Mouse (Mus musculus): ENCODE results near the gene Rap1a. TPM values are rescaled to one million over a fixed set of nuclear protein-coding genes. Genes with fewer than 3 reads are reported as not detected.

The Rap1a gene
- total and polyA plus RNA-seq, 3 experiments: 32.3 to 64.5 TPM; not detected in 1

DNA sequence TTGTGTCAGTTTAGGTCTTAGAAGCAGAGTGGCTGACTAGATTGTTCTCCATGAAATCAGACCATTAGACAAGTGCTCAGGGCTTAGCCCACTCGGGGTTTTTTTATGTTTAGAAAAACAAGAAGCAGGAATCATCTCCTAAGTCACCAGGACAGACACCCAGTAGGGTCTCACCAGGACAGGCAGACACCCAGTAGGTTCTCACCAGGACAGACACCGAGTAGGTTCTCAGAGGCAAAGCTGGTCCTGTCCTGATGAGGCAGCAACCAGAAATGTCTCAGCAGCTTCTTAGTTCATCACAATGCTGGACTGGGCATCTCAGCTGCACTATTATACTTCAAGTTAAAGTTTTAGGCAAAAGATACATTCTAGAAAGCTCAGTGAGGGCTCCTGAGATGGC is 23.6 kb upstream of the Rap1a start:
- Histone ChIP-seq H3K4me1 (ENCODE audit: control insufficient read depth in 1 of 2, insufficient read depth in 2 of 2, low read length in 2 of 2) (peaks cover 0 to 17% of the 10 kb centered on the region in 2 experiments; a peak in 3 of 4 replicates), H3K27me3 (ENCODE audit: control insufficient read depth in 1 of 2, insufficient read depth in 2 of 2, low read length in 2 of 2) (no peaks in the 10 kb centered on the region; a peak in 1 of 4 replicates), H3K36me3 (ENCODE audit: control insufficient read depth in 1 of 2, insufficient read depth in 2 of 2, low read length in 2 of 2) (peaks cover 0 to 9% of the 10 kb centered on the region in 2 experiments; a peak in 2 of 4 replicates), H3K9ac (ENCODE audit: control insufficient read depth, low read depth, low read length, poor library complexity, severe bottlenecking) (0 out of 2 replicates have a peak overlapping the region, but pooled peaks have one; percentile 5), H3K4me3 (ENCODE audit: control insufficient read depth in 1 of 2, insufficient read depth in 1 of 2, low read depth in 2 of 2, low read length in 2 of 2) (no peak overlapping the region), H3K27ac (ENCODE audit: control insufficient read depth, low read depth, low read length) (no peak overlapping the region), H3K79me2 (ENCODE audit: control insufficient read depth, insufficient read depth, low read length, poor library complexity) (no peaks in the 10 kb centered on the region), H3K9me3 (replicated peaks; ENCODE audit: insufficient read depth, low read length) (no peaks in the 10 kb centered on the region)
- TF ChIP-seq GABPA (IDR thresholded peaks at IDR 0.05; ENCODE audit: low read depth, low read length) (no peak), E2F4 (IDR thresholded peaks at IDR 0.05; ENCODE audit: borderline replicate concordance, low read depth, low read length) (no peak), SIN3A (IDR thresholded peaks at IDR 0.05; ENCODE audit: low read length) (no peak), POLR2AphosphoS2 (IDR thresholded peaks at IDR 0.05; ENCODE audit: low read length) (no peak), MAFK (IDR thresholded peaks at IDR 0.05; ENCODE audit: borderline replicate concordance, low read depth, low read length) (no peak), ZKSCAN1 (IDR thresholded peaks at IDR 0.05; ENCODE audit: low read depth, low read length) (no peak), ZNF384 (IDR thresholded peaks at IDR 0.05; ENCODE audit: low read depth, low read length) (no peak), CHD1 (IDR thresholded peaks at IDR 0.05; ENCODE audit: low read depth, low read length) (no peak), RAD21 (IDR thresholded peaks at IDR 0.05; ENCODE audit: low read depth, low read length) (no peak)
- no peak for DNase-seq (ENCODE audit: low read depth, low spot score)

DNA sequence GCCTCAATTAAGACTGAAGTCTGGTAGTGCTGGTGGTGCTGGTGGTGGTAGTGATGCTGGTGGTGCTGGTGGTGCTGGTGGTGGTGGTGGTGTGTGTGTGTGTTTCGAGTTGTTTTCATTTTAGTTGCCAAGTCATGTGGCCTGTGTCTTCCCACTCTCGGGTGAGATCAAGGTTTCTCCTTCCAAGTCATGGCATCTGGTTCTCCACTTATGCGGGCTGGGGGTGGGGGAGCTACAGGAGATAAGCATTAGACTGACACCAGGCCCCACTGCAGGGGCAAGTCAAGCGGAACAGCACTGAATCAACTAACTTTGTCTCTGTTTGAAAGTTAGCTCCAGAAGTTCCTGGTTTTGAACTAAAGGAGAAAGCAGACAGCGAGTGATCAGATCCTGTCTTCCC is 23.0 kb upstream of the Rap1a start:
- Histone ChIP-seq H3K27ac (ENCODE audit: control insufficient read depth, low read depth, low read length) (no peak overlapping the region; the same call in 1 of the 2 replicates), H3K27me3 (ENCODE audit: control insufficient read depth in 1 of 2, insufficient read depth in 2 of 2, low read length in 2 of 2) (no peaks in the 10 kb centered on the region; a peak in 1 of 4 replicates), H3K36me3 (ENCODE audit: control insufficient read depth in 1 of 2, insufficient read depth in 2 of 2, low read length in 2 of 2) (peaks cover 0 to 9% of the 10 kb centered on the region in 2 experiments; a peak in 2 of 4 replicates), H3K4me3 (ENCODE audit: control insufficient read depth in 1 of 2, insufficient read depth in 1 of 2, low read depth in 2 of 2, low read length in 2 of 2) (peak overlapping the region; percentile 21 to 48), H3K4me1 (ENCODE audit: control insufficient read depth in 1 of 2, insufficient read depth in 2 of 2, low read length in 2 of 2) (peaks cover 0 to 17% of the 10 kb centered on the region in 2 experiments; a peak in 3 of 4 replicates), H3K79me2 (ENCODE audit: control insufficient read depth, insufficient read depth, low read length, poor library complexity) (no peaks in the 10 kb centered on the region), H3K9ac (ENCODE audit: control insufficient read depth, low read depth, low read length, poor library complexity, severe bottlenecking) (0 out of 2 replicates have a peak overlapping the region, but pooled peaks have one; percentile 36), H3K9me3 (replicated peaks; ENCODE audit: insufficient read depth, low read length) (no peaks in the 10 kb centered on the region)
- peak; percentile 72 for DNase-seq (ENCODE audit: low read depth, low spot score)
- peak; percentile 58 for TF ChIP-seq ETS1 (IDR thresholded peaks at IDR 0.05; ENCODE audit: low read depth, low read length)
- peak; percentile 49; the same call in 1 of the 2 replicates for TF ChIP-seq ZKSCAN1 (IDR thresholded peaks at IDR 0.05; ENCODE audit: low read depth, low read length)
- TF ChIP-seq POLR2A (IDR thresholded peaks at IDR 0.05; ENCODE audit: control insufficient read depth in 1 of 2, insufficient read depth in 1 of 2, low read depth in 1 of 2, low read length in 2 of 2, poor library complexity in 1 of 2): no peak
- TF ChIP-seq EP300 (IDR thresholded peaks at IDR 0.05; ENCODE audit: low read depth in 1 of 2, low read length in 2 of 2): peak; percentile 57 to 62
- TF ChIP-seq MAZ (IDR thresholded peaks at IDR 0.05; ENCODE audit: low read depth, low read length): peak; percentile 62; the same call in 1 of the 2 replicates
- no peak for TF ChIP-seq MEF2A (IDR thresholded peaks at IDR 0.05; ENCODE audit: extremely low read depth, insufficient replicate concordance, low read depth, low read length, poor library complexity, severe bottlenecking)
- no peak for TF ChIP-seq GABPA (IDR thresholded peaks at IDR 0.05; ENCODE audit: low read depth, low read length)
- TF ChIP-seq CHD2 (IDR thresholded peaks at IDR 0.05; ENCODE audit: low read length): no peak
- 0 out of 2 replicates have a peak, but pooled peaks have one; percentile 40 for TF ChIP-seq RCOR1 (IDR thresholded peaks at IDR 0.05; ENCODE audit: low read depth, low read length)
- no peak for TF ChIP-seq NELFE (IDR thresholded peaks at IDR 0.05; ENCODE audit: low read depth, low read length)
- TF ChIP-seq USF1 (IDR thresholded peaks at IDR 0.05; ENCODE audit: low read depth, low read length): peak; percentile 70
- TF ChIP-seq MAX (IDR thresholded peaks at IDR 0.05; ENCODE audit: low read length): no peak
- TF ChIP-seq POLR2AphosphoS2 (IDR thresholded peaks at IDR 0.05; ENCODE audit: low read length): no peak
- TF ChIP-seq GATA1 (IDR thresholded peaks at IDR 0.05; ENCODE audit: low read depth, low read length): peak; percentile 72
- no peak for TF ChIP-seq ZMIZ1 (IDR thresholded peaks at IDR 0.05; ENCODE audit: low read depth, low read length)
- peak; percentile 74 for TF ChIP-seq SIN3A (IDR thresholded peaks at IDR 0.05; ENCODE audit: low read length)
- no peak for TF ChIP-seq KAT2A (conservative IDR thresholded peaks at IDR 0.05; ENCODE audit: low read depth, low read length)
- no peak for TF ChIP-seq MYB (IDR thresholded peaks at IDR 0.05; ENCODE audit: low read depth, low read length)
- TF ChIP-seq ZNF384 (IDR thresholded peaks at IDR 0.05; ENCODE audit: low read depth, low read length): no peak
- TF ChIP-seq BHLHE40 (IDR thresholded peaks at IDR 0.05; ENCODE audit: borderline replicate concordance, low read depth, low read length): 0 out of 2 replicates have a peak, but pooled peaks have one; percentile 30
- no peak for TF ChIP-seq SMC3 (IDR thresholded peaks at IDR 0.05; ENCODE audit: low read depth, low read length)
- TF ChIP-seq NRF1 (IDR thresholded peaks at IDR 0.05; ENCODE audit: insufficient read depth, low read depth, low read length, poor library complexity, severe bottlenecking): no peak
- no peak for TF ChIP-seq MAFK (IDR thresholded peaks at IDR 0.05; ENCODE audit: borderline replicate concordance, low read depth, low read length)
- no peak for TF ChIP-seq POLR2AphosphoS5 (IDR thresholded peaks at IDR 0.05; ENCODE audit: borderline replicate concordance, low read depth, low read length)
- no peak for TF ChIP-seq ELF1 (IDR thresholded peaks at IDR 0.05; ENCODE audit: low read depth, low read length)
- no peak for TF ChIP-seq RAD21 (IDR thresholded peaks at IDR 0.05; ENCODE audit: low read depth, low read length)
- no peak for TF ChIP-seq JUND (IDR thresholded peaks at IDR 0.05; ENCODE audit: low read depth, low read length)

Data from MEL (cell line).